Mouse (Mus musculus): ENCODE measurements around the gene Mmp24. TPM values are rescaled to one million over a fixed set of nuclear protein-coding genes. Genes with fewer than 3 reads are reported as not detected.
A peak's percentile ranks its signal among the peaks of the same experiment; 100 is the strongest.
"Not testable (repeated sequence)": the region's sequence is repeated elsewhere in the genome, so short reads cannot be mapped to it uniquely, and the experiment has no call there.

Mmp24 gene
- 10 to 100 TPM; 63.7 to 75.3 TPM for total RNA-seq (2021)

GRCm38 (mm10) chr2:155774927-155775684 is at the start of gene Mmp24:
Gene Mmp24 (plus strand): TSS chr2:155775342.
- intact Hi-C loops (cut with DNase I), result no loop called here
- peak in 1 of 2 experiments; percentile 30 for DNase-seq (ENCODE audit: extremely low spot score in 1 of 2, low spot score in 2 of 2)

- no peak for DNase-seq (ENCODE audit: extremely low spot score in 1 of 2, low spot score in 2 of 2)
- intact Hi-C loops (cut with DNase I), result no loop called here
Observed at GRCm38 (mm10) chr2:155726302-155726701, 48.8 kb upstream of the Mmp24 start.

- intact Hi-C loops (cut with DNase I), result no loop called here
- no peak for DNase-seq (ENCODE audit: extremely low spot score in 1 of 2, low spot score in 2 of 2)
Observed at GRCm38 (mm10) chr2:155727764-155728395, 47.3 kb upstream of the Mmp24 start.

- no peak for DNase-seq (ENCODE audit: extremely low spot score in 1 of 2, low spot score in 2 of 2)
- intact Hi-C loops (cut with DNase I), result no loop called here
Observed at GRCm38 (mm10) chr2:155728742-155729141, 46.4 kb upstream of the Mmp24 start.

- intact Hi-C loops (cut with DNase I), result no loop called here
Observed at GRCm38 (mm10) chr2:155729158-155729645, 45.9 kb upstream of the Mmp24 start, which contains the start of gene Edem2. Gene Edem2 (minus strand): TSS chr2:155729475.

GRCm38 (mm10) chr2:155735080-155735479 is 40.1 kb upstream of the Mmp24 start:
- DNase-seq (ENCODE audit: extremely low spot score in 1 of 2, low spot score in 2 of 2), result no peak
- intact Hi-C loops (cut with DNase I), result no loop called here

More at GRCm38 (mm10) chr2:155729158-155729645, 45.9 kb upstream of the Mmp24 start, which contains the start of gene Edem2:
- DNase-seq (ENCODE audit: extremely low spot score in 1 of 2, low spot score in 2 of 2), result peak; percentile 90 to 93

- DNase-seq (ENCODE audit: extremely low spot score in 1 of 2, low spot score in 2 of 2); intact Hi-C loops (cut with DNase I): not testable (repeated sequence)
Observed at GRCm38 (mm10) chr2:155735766-155736165, 39.4 kb upstream of the Mmp24 start, which contains the start of gene Gm17581. Gene Gm17581 (minus strand): TSS chr2:155735866.

- intact Hi-C loops (cut with DNase I), result no loop called here
Observed at GRCm38 (mm10) chr2:155736936-155737335, 38.2 kb upstream of the Mmp24 start.

GRCm38 (mm10) chr2:155737803-155738202 is 37.3 kb upstream of the Mmp24 start:
- intact Hi-C loops (cut with DNase I), result no loop called here
- DNase-seq (ENCODE audit: extremely low spot score in 1 of 2, low spot score in 2 of 2), result no peak

More at GRCm38 (mm10) chr2:155736936-155737335, 38.2 kb upstream of the Mmp24 start:
- no peak for DNase-seq (ENCODE audit: extremely low spot score in 1 of 2, low spot score in 2 of 2)

GRCm38 (mm10) chr2:155742211-155742610 is 32.9 kb upstream of the Mmp24 start:
- intact Hi-C loops (cut with DNase I), result no loop called here
- no peak for DNase-seq (ENCODE audit: extremely low spot score in 1 of 2, low spot score in 2 of 2)

GRCm38 (mm10) chr2:155742931-155743337 is 32.2 kb upstream of the Mmp24 start:
- intact Hi-C loops (cut with DNase I), result no loop called here
- peak in 1 of 2 experiments; percentile 66 for DNase-seq (ENCODE audit: extremely low spot score in 1 of 2, low spot score in 2 of 2)

GRCm38 (mm10) chr2:155743351-155743750 is 31.8 kb upstream of the Mmp24 start:
- DNase-seq (ENCODE audit: extremely low spot score in 1 of 2, low spot score in 2 of 2), result no peak
- intact Hi-C loops (cut with DNase I), result no loop called here

- DNase-seq (ENCODE audit: extremely low spot score in 1 of 2, low spot score in 2 of 2), result no peak
Observed at GRCm38 (mm10) chr2:155745487-155745886, 29.7 kb upstream of the Mmp24 start.

GRCm38 (mm10) chr2:155749394-155749793 is 25.7 kb upstream of the Mmp24 start:
- intact Hi-C loops (cut with DNase I), result no loop called here
- no peak for DNase-seq (ENCODE audit: extremely low spot score in 1 of 2, low spot score in 2 of 2)

More at GRCm38 (mm10) chr2:155745487-155745886, 29.7 kb upstream of the Mmp24 start:
- intact Hi-C loops (cut with DNase I), result no loop called here

- intact Hi-C loops (cut with DNase I), result no loop called here
- peak in 1 of 2 experiments; percentile 67 for DNase-seq (ENCODE audit: extremely low spot score in 1 of 2, low spot score in 2 of 2)
Observed at GRCm38 (mm10) chr2:155751014-155751786, 23.9 kb upstream of the Mmp24 start, which contains the start of gene Procr. Gene Procr (plus strand): TSS chr2:155751117.

- intact Hi-C loops (cut with DNase I), result no loop called here
- DNase-seq (ENCODE audit: extremely low spot score in 1 of 2, low spot score in 2 of 2), result peak in 1 of 2 experiments; percentile 72
Observed at GRCm38 (mm10) chr2:155755746-155756145, 19.4 kb upstream of the Mmp24 start.

GRCm38 (mm10) chr2:155756855-155757566 is 18.1 kb upstream of the Mmp24 start:
- intact Hi-C loops (cut with DNase I), result no loop called here
- no peak for DNase-seq (ENCODE audit: extremely low spot score in 1 of 2, low spot score in 2 of 2)

All from left cerebral cortex, postnatal 10 days (tissue).